Mouse (Mus musculus): ENCODE results near the gene 9930111J21Rik1. TPM values are rescaled to one million over a fixed set of nuclear protein-coding genes. Genes with fewer than 3 reads are reported as not detected.
"Not testable (repeated sequence)": the region's sequence is repeated elsewhere in the genome, so short reads cannot be mapped to it uniquely, and the experiment has no call there.

9930111J21Rik1 gene
- polyA plus RNA-seq (2017; shearing (Covaris generic)), result 100 to 1,000 TPM; 159 to 268 TPM

DNA sequence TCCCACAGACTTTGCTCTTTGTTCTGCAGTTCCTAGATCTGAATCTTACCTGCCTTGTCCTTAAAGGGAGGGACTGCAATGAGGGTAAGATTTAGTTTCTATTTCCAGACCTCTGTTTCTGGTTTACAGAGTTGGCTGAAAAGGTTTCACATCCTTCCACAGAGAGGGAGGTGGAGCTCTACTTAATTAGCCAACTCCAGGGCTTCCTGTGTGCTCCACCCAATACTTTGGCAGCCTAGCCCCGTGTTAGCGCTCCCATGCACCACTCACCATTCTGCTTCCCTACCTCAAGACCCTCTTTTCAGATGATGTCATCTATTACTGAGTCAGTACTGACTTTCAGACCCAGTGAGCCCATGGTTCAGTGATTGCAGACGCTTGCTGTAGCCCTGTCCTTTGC is at the start of gene 9930111J21Rik1:
Gene 9930111J21Rik1 (minus strand): TSS at position 148 of the 400 bp plus-strand sequence.
- ATAC-seq, result peak; percentile 77

GRCm38 (mm10) chr11:49012074-49012473 is 32.9 kb upstream of the 9930111J21Rik1 start:
- ATAC-seq, result not testable (repeated sequence)

GRCm38 (mm10) chr11:49006785-49007184 is 27.6 kb upstream of the 9930111J21Rik1 start:
- ATAC-seq, result not testable (repeated sequence)

- ATAC-seq, result peak; percentile 86
Observed at GRCm38 (mm10) chr11:49006317-49006716, 27.1 kb upstream of the 9930111J21Rik1 start.

DNA sequence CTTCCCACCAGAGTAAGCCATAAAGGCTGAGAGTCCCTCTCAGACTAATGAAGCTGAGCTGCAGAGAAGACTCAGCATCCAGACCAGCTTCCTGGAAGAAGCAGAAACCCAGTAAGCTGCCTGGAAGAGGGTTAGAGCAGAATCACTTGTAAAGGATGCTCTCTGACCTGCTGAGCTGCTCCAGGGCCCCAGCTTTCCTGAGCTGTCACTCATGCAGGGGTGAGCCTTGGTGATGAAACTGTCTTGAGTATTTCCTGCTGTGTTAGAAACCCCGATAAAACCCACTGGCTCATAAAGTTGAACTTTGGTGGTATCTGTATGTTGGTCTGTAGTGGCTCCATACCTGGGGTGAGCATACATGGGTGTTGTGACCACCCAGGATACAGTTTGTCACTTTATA is 21.2 kb upstream of the 9930111J21Rik1 start:
- peak; percentile 82 for ATAC-seq

GRCm38 (mm10) chr11:48994018-48994417 is 14.8 kb upstream of the 9930111J21Rik1 start, which contains the start of gene Tgtp1:
Tgtp1 (minus strand) TSS chr11:48994172.
- ATAC-seq, result peak; percentile 53

DNA sequence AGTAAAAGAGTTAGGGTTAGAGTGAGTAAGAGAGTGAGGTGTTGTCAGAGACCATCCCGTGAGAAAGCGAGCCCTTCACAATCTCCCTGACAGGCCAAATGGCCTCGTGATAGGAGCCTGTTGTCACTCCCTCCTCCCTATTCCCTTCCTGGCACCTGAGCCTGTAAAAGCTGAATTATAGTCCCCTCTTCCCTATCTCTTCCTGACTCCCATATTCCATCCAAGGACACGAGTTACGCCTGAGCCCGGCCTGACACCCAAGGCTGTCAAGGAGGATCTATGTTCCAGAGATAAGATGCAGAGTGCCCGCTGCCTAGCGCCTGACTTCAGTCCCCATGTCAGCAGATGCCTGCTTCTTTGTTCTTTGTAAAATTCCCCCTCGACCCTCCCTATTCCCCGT is 14.1 kb upstream of the 9930111J21Rik1 start:
- ATAC-seq, result not testable (repeated sequence)

DNA sequence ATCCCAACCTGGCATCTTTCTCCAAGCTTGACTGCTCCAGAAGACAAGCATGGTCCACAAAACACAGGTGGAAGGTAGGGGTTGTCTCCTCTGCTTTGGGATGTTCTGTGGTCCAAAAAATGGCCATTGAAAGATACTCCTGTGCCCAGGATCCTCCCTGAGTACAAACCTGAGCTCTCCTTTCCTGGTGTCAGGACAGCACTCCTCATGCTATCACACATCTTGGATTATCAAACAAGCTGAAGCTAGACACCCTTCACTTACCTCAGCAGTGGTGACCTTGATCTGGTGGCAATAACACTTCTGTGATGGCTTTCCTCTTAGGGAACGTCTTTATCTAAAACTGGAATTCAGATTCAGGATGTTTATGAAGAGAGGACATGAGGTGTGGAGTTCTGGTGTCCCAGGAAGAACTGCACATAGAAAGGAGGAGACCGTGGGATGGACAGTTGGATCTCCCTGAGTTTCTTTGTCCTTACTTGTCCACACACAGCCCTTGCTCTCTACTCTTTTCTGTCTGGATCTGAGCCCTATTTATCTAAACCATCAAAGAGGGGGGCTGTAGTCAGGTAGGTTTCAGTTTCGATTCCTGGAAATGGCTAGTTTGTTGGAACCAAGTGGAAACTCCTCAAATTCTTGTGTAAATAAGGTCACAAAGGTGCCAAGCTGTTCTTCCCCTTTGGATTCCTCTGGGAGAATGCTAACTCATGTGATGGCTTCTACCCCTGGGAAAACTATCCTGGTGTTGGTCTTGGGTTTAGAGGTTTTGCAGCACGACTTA is 12.7 kb upstream of the 9930111J21Rik1 start, which contains the start of gene Gm12185:
Gene Gm12185 (minus strand): TSS at position 487 of the 781 bp plus-strand sequence.
- peak; percentile 21 for ATAC-seq

- peak; percentile 58 for ATAC-seq
Observed at GRCm38 (mm10) chr11:48989981-48990380, 10.8 kb upstream of the 9930111J21Rik1 start.

DNA sequence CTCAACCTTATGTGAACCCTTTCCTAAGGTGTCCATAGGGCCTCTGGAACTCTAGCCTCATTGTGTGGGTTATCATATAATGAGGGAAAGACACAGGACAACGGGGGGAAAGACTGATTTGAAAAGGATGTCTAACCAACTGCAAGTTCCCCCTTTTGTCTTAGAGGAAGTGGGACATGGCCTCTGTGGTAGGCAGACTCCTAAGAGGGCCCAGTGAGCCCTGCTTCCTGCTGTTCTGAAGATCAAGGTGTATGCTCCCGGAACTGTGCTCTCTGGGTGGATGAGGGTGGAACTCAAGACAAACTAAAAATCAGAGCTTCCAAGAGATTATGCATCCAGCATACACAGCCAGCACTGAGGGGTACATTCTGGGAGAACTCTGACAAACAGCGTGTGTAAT is 9.0 kb upstream of the 9930111J21Rik1 start:
- peak; percentile 55 for ATAC-seq

GRCm38 (mm10) chr11:48982848-48983247 is 3.6 kb upstream of the 9930111J21Rik1 start:
- peak; percentile 54 for ATAC-seq

DNA sequence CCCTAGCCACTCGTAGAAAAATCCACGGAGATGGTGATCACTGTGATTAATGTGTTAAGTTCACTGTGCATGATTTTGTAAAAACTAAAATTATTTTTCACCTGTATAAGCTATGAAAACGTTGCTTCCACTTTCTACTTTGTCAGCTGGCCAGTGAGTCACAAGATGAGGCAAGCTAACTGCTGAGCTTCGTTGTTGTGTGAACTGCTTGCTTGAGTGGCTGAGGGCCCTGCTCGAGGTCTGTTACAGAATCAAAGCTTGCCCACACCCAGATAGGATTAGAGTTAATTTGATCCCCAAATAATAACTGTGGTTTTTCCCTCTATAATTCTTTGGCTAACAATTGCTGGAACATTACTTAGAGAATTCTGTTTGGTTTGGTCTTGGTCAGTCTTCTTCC is 854 bp upstream of the 9930111J21Rik1 start:
- peak; percentile 27 for ATAC-seq

DNA sequence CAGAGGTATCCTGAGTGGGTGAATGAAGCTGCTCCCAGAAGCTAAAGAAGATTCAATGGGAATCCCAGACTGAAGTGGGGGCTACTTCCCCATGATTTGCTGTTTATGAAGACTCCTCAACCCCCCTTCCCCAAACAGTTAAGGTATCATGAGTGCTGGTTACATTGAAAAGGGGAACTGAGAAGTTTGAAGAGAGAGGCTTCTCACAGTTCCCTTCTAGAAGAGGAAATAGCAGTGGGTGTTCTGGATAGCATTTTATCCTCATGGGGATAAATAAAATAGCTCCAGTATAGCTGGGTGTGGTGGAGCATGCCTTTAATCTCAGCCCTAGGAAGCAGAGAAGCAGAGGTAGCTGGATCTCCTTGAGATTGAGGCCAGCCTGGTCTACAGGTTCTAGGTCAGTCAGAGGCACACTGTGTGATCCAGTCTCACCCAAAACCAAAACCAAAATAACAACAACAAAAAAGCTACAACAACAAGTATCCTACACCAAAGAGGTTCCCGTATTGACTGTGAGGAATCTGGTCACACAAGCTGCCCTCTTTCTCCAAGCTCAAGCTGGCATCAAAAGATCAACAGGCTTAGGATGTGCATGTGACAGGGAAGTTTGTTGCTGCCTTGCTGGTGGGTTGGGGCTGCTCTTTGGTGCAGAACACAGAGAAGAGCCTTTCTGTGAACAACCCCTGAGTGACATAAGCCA is 808 bp downstream of the 9930111J21Rik1 start, which contains the start of gene Olfr56:
Gene Olfr56 (plus strand): TSS at position 650 of the 700 bp plus-strand sequence.
- ATAC-seq, result not testable (repeated sequence)

DNA sequence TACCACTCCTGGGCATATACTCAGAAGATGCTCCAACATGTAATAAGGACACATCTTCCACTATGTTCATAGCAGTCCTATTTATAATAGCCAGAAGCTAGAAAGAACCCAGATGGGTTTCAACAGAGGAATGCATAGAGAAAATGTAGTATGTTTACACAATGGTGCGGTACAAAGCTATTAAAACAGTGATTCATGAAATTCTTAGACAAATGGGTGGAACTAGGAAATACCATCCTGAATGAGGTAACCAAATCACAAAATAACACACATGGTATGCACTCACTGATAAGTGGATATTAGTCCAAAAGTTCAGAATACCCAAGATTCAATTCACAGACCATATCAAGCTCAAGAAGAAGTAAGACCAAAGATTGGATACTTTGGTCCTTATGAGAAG is 4.5 kb downstream of the 9930111J21Rik1 start:
- ATAC-seq, result not testable (repeated sequence)

GRCm38 (mm10) chr11:48946090-48946489 is 33.1 kb downstream of the 9930111J21Rik1 start, which contains the start of gene Psme2b:
Psme2b (minus strand) TSS chr11:48946190.
- ATAC-seq, result not testable (repeated sequence)

DNA sequence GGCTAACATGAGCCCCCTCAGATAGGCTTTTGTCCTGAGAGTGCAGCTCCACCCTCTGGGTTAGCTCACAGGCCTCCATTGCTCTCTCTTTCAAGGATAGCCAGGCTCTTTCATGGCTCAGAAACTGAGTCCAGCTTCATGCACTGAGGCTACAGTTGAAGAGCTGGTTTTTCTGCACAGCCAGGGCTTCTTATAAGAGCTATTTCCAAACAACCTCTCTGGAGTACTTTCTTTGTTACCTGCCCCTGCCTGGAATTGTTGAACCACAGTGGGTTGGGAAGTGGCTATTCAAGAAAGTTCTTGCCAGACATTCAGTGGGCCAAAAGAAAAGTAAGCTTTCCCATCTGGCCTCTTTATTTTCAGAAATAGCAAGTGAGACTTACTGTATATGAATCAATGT is 39.9 kb downstream of the 9930111J21Rik1 start:
- not testable (repeated sequence) for ATAC-seq

- not testable (repeated sequence) for ATAC-seq
Observed at GRCm38 (mm10) chr11:48935291-48935690, 43.9 kb downstream of the 9930111J21Rik1 start.

DNA sequence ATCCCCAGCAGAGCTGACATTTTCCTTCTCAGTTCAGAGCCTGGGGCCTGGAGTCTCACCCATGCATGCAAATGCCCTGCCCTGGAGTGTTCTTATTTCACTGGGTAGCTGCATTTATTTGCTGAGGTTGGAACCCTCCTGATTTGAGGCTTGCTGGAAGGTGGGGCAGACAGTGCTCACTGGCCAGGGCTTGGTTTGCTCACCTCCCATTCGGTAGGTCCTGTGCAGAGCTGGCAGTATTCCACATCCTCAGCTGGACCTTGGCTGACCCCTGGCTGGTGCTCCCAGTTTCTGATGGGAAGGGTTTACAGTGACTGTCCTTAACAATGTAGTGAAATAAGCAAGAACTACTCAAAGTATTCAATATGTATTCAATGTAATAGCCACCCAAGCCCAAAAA is 45.3 kb downstream of the 9930111J21Rik1 start:
- peak; percentile 37 for ATAC-seq

- peak; percentile 97 for ATAC-seq
Observed at GRCm38 (mm10) chr11:48933422-48933821, 45.8 kb downstream of the 9930111J21Rik1 start.

- ATAC-seq, result peak; percentile 59
Observed at GRCm38 (mm10) chr11:48928068-48928467, 51.1 kb downstream of the 9930111J21Rik1 start.

DNA sequence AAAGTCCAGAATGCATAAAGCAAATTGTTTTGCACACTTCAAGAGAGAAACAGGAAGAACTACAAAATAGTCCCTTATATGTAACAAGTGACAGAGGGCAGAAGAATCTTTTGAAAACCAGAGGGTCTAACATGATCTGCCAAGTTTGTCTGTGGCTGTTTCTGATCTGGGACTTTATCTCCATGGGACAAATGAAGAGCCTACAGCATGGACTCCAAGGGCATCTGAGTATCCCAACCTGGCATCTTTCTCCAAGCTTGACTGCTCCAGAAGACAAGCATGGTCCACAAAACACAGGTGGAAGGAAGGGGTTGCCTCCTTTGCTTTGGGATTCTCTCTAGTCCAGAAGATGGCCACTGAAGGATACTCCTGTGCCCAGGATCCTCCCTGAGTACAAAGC is 52.8 kb downstream of the 9930111J21Rik1 start:
- ATAC-seq, result peak; percentile 19

- ATAC-seq, result not testable (repeated sequence)
Observed at GRCm38 (mm10) chr11:48923818-48924217, 55.4 kb downstream of the 9930111J21Rik1 start.

DNA sequence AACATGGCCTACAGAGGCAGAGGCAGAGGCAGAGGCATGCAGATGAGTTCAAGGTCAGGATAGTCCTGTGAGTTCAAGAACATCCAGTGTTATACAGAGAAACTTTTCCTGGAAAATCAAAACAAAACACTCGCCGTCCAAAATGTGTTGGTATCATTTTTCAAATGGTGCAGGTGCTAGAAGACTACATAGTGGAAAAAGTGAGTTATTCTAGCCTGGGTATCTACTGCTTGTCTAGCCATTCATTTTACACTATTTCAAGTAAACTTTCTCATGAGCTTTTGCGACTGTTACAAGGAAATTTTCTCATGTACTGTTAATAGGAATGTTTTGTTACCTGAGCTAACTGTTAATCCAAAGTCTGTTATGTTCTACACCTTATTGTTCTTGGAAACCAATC is 60.8 kb downstream of the 9930111J21Rik1 start:
- no peak for ATAC-seq

Data from CD4-positive, CD25-positive, alpha-beta regulatory T cell, adult 4 months (primary cell).